Mouse (Mus musculus) heart, embryonic 11.5 days (tissue): ENCODE data around the gene Ccm2l. TPM values are rescaled to one million over a fixed set of nuclear protein-coding genes. Genes with fewer than 3 reads are reported as not detected.

Experiments used
- polyA plus RNA-seq: library from polyadenylated mRNA; unstranded; fragments of >200 nt; fragmentation: Nextera tagmentation; extraction: Ambion mirVana; gene quantifications from 2 replicates; pipeline ENCODE4 v1.2.1, GENCODE M21; 2014

Ccm2l gene
- polyA plus RNA-seq, 1 experiment from 2014 or later, result 5.2 TPM

Other genes starting within 250 kb of the Ccm2l start
- gene Bcl2l1, start 234.2 kb upstream of the Ccm2l start, polyA plus RNA-seq, result 69.8 and 73.1 TPM in 2 replicates
- gene Tpx2, start 218.0 kb upstream of the Ccm2l start, polyA plus RNA-seq, result 81.0 and 88.3 TPM in 2 replicates
- not detected in 2 replicates for gene Mylk2, start 154.6 kb upstream of the Ccm2l start, polyA plus RNA-seq
- gene Foxs1, start 132.7 kb upstream of the Ccm2l start, polyA plus RNA-seq, result 0.52 and 0.83 TPM in 2 replicates
- 0.07 TPM in 1 of 2 replicates, not detected in the other for gene Dusp15, start 114.3 kb upstream of the Ccm2l start, polyA plus RNA-seq
- gene Ttll9, start 103.5 kb upstream of the Ccm2l start, polyA plus RNA-seq, result 0.76 TPM in 1 of 2 replicates, not detected in the other
- 60.8 and 75.6 TPM in 2 replicates for gene Pdrg1, start 50.5 kb upstream of the Ccm2l start, polyA plus RNA-seq
- not detected in 2 replicates for gene Xkr7, start 34.1 kb upstream of the Ccm2l start, polyA plus RNA-seq
- 0.87 and 1.6 TPM in 2 replicates for gene Hck, start 42.5 kb downstream of the Ccm2l start, polyA plus RNA-seq
- 73.2 and 75.8 TPM in 2 replicates for gene Tm9sf4, start 95.3 kb downstream of the Ccm2l start, polyA plus RNA-seq
- 4.8 and 5.6 TPM in 2 replicates for gene Tspyl3, start 159.5 kb downstream of the Ccm2l start, polyA plus RNA-seq
- 22.6 and 25.3 TPM in 2 replicates for gene Plagl2, start 175.5 kb downstream of the Ccm2l start, polyA plus RNA-seq
- gene Pofut1, start 175.6 kb downstream of the Ccm2l start, polyA plus RNA-seq, result 5.8 and 6.6 TPM in 2 replicates
- 3.6 TPM in 2 replicates for gene Kif3b, start 225.5 kb downstream of the Ccm2l start, polyA plus RNA-seq